Mouse (Mus musculus) liver, adult (tissue): ENCODE measurements around the gene Wdr48.

ENCODE experiments used
- GATA4 ChIP-seq: IDR thresholded peaks from 2 replicates; pipeline ENCODE4 v1.6.1; 2014; ENCODE audit warnings: mild to moderate bottlenecking, low read length; ENCODE audit not compliant: insufficient replicate concordance

Gene Wdr48

GRCm38 (mm10) chr9:119894339-119895009, at the start of gene Wdr48:
Wdr48 (plus strand) TSS chr9:119894878.
- no peak for TF ChIP-seq GATA4

- no peak for TF ChIP-seq GATA4
Measured at GRCm38 (mm10) chr9:119847187-119847586, 47.5 kb upstream of the Wdr48 start.

- TF ChIP-seq GATA4: no peak
Measured at GRCm38 (mm10) chr9:119848671-119849070, 46.0 kb upstream of the Wdr48 start.

DNA sequence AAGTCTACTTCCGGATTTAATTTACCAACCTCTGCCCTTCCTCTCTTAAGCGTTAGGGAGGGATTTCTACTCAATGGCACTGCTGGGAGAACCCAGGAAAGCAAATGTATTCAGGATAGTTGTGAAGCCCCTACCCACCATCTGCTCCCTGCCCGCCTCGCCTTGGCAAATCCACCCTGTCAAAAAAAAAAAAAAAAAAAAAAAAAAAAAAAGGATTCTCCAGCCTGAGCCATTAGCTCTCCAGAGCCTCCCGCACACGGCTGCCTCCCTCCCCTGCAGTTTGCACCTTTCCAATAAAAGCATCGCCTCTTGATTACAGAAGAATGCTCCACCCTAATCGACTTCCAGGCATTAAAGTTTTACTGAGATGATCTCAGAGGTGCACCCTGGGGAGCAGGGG, 45.5 kb upstream of the Wdr48 start:
- no peak for TF ChIP-seq GATA4

GRCm38 (mm10) chr9:119852347-119853030, 42.2 kb upstream of the Wdr48 start:
- TF ChIP-seq GATA4: no peak

DNA sequence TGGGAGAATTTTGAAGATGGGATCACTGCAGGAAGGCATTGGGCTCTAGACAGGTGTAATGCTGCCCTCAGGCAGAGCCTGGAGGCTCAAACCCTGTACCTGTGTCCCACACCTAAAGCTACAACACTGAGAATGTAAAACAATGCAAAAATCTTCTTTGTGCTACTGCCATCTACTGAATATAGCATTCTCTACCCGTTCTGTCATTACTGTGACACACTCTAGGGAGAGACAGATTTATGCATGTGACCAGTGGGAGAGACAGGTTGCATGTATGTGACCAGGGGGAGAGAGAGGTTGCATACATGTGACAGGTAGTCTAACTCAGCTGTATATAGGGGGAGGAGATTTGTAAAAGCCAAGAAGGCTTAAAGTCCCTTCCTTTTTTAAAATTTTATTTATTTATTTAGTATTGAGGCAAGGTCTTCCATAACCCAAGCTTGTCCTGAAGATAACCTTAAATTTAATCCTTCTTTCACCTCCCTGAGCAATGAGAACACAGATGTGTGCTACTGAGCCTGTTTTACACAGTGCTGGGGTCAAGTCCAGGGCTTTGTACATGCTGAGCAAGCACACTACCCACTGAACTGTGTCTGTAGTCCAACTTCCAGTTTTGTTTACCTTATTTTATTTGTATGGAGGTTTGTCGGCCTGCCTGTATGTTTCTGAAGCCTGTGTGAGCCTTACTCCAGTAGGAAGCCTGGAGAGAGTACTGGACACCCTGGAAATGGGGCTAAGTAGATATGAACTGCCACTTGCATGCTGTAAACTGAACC, 41.4 kb upstream of the Wdr48 start:
- TF ChIP-seq GATA4: no peak

DNA sequence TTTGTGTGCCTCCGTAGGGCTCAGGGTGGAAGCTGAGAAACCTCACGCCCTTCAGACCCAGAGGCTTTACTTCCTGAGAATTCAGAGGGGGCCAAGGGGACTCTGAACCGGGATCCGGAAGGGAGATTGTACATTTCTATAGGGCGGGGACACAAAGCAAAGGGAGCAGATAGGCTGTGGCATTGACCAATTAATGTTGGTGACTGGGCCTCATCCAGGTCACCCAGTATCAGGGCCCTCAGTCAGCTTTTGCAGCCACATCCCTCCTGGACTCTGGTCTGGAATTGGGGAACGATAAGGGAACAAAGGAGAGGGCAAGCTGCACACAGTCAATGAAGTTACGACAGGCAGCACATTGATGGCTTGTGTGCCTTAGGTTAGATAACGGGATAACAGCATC, 40.5 kb upstream of the Wdr48 start:
- no peak for TF ChIP-seq GATA4

- TF ChIP-seq GATA4: no peak
Measured at GRCm38 (mm10) chr9:119887144-119887901, 7.4 kb upstream of the Wdr48 start.

DNA sequence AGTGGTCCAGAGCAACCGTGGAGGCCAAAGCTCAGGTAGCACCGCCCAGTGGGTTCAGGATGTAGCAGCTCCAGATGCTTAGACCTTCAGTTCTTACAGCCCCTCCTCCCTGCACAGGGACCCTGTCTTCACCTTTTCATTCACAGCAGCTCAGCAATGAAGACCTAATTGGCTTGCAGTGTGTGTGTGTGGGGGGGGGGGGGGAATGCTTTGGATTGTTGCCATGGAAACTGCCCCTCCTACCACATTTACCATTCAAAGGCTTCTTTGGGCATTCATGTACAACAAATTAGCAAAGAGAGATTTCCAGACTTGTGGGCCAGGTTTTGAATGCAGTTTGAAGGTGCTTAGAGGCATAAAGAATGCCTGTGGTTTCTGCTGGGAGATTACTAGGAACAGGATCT, 5.8 kb upstream of the Wdr48 start:
- no peak for TF ChIP-seq GATA4

GRCm38 (mm10) chr9:119889446-119889845, 5.2 kb upstream of the Wdr48 start:
- no peak for TF ChIP-seq GATA4

- no peak for TF ChIP-seq GATA4
Measured at GRCm38 (mm10) chr9:119890692-119891091, 4.0 kb upstream of the Wdr48 start.

DNA sequence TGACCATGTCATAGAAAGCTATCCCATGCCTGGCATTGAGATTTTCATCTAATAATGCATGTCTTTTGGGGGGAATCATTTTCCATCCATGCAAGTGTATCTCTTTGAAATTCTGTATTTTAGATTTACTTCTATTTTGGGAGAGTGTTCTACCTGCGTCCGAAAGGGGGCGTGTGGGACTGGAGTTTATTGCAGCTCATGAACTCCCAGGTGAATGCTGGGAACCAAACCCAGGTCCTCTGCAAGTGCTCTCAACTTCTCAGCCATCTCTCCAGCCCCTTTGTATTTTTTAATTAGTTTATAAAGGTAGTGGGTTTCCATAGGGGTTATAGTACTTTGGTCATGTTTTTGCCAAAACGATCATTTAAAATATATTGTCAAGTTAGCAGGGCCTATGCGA, 797 bp upstream of the Wdr48 start:
- no peak for TF ChIP-seq GATA4

- TF ChIP-seq GATA4: no peak
Measured at GRCm38 (mm10) chr9:119895040-119895721, 503 bp downstream of the Wdr48 start.

- TF ChIP-seq GATA4: no peak
Measured at GRCm38 (mm10) chr9:119899446-119899845, 4.8 kb downstream of the Wdr48 start.

DNA sequence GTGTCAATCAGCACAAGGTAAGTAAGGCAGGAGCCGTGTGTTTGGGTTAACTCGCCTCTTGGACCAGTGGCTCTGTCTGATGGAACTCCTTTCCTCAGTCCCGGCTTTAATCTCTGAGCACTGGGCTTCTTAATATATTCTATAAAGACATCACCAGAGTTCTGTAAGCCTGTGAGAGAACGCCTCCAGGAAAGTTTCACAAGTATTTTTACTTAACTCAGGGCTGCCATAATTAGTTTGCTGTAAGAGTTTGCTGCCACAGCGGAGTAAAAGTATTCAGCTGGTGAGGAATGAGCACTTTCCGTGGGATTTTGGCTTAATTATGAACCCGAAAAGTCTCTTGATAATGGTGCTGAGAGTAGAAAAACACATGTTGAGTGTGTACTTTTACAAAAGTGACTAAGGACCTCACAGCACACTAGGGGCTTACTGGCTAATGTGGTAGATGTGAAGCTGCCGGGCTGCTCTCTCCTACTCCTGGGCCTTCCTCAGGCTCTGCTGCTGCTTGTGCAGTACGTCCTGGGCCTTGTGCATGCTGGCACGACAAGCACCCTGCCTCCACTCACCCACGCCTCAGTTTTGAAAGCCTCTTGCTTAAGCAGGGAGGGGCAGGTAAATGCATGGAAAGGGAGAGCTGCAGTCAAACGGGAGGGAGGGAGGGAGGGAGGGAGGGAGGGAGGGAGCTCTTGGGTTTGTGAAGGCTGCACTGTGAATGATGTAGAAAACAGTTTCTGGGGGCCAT, 7.9 kb downstream of the Wdr48 start:
- no peak for TF ChIP-seq GATA4

GRCm38 (mm10) chr9:119908708-119909107, 14.0 kb downstream of the Wdr48 start:
- no peak for TF ChIP-seq GATA4
